Mouse (Mus musculus) megakaryocyte progenitor cell, adult 5-6 weeks (primary cell): Measurements from ENCODE around the gene Vmn1r34. TPM values are rescaled to one million over a fixed set of nuclear protein-coding genes. Genes with fewer than 3 reads are reported as not detected.
"Not testable (repeated sequence)": the region's sequence is repeated elsewhere in the genome, so short reads cannot be mapped to it uniquely, and the experiment has no call there.

Experiments used
- ATAC-seq: replicated peaks from 2 replicates; pipeline ENCODE4 v1.8.0; 2016; ENCODE audit warnings: mild to moderate bottlenecking, moderate TSS enrichment, inconsistent platforms; ENCODE audit not compliant: poor library complexity
- total RNA-seq, 2 experiments: library from RNA; stranded (forward) in 1 of 2; stranded (reverse) in 1 of 2; fragments of 157-497, 149-512 nt in 1 of 2; fragments of 200-1000 nt in 1 of 2; gene quantifications; 2 replicates each; pipeline versions ENCODE4 v1.2.3 to v1.2.4; 2015 to 2017

The Vmn1r34 gene
- total RNA-seq (2015) (not detected in 2 replicates), total RNA-seq (2017) (not detected in 2 replicates)

DNA sequence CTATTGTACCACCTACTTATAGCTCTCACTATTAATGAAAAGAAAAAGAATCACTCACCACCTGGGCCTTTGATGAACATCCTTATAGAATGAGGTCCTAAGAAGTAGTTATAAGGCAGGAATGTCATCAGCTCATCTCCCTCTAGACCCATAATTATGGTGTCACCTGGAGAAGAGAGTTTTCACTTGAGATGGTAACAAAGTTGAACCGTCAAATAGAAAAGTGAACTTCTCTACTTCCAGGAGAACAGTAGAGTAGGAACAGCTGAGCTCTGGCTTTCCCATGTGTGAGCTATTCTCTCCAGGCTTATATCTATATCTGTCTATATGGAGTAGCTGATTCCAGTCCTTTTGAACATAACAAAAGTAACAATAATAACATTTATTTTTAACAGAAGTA, at the start of gene Vmn1r34:
Gene Vmn1r34, minus strand, starts transcription at position 101 of the 400 bp plus-strand sequence.
- no peak for ATAC-seq

DNA sequence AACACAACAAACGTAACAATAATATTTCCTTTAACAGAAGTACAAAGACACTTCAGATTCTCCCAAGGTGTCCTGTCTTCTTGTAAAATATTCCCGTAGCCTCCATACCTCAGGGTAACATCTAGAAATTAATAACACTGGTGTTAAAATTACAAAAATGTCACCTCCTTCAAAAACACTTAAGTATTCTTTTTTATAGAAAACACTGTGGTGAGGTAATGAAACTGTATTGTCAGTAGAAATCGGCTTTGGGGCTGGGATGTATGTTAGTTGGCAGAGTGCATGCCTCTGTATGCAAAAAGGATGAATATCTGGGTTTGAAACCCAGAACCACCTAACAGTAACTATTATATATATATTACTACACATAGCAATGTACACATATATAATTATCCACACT, 42.1 kb upstream of the Vmn1r34 start, which contains the start of gene Vmn1r35:
Gene Vmn1r35, minus strand, starts transcription at position 101 of the 400 bp plus-strand sequence.
- no peak for ATAC-seq

DNA sequence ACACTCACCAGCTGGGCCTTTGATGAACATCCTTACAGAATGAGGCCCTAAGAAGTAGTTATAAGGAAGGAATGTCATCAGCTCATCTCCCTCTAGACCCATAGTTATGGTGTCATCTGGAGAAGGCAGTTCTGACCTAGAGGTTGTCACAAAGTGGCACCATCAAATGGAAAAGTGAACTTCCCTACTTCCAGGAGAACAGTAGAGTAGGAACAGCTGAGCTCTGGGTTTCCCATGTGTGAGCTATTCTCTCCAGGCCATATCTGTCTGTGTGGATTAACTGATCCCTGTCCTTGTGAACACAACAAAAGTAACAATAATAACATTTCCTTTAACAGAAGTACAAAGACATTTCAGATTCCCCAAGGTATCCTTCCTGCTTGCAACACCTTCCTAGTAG, 25.5 kb downstream of the Vmn1r34 start, which contains the start of gene Vmn1r33:
Gene Vmn1r33, minus strand, starts transcription at position 101 of the 400 bp plus-strand sequence.
- not testable (repeated sequence) for ATAC-seq

DNA sequence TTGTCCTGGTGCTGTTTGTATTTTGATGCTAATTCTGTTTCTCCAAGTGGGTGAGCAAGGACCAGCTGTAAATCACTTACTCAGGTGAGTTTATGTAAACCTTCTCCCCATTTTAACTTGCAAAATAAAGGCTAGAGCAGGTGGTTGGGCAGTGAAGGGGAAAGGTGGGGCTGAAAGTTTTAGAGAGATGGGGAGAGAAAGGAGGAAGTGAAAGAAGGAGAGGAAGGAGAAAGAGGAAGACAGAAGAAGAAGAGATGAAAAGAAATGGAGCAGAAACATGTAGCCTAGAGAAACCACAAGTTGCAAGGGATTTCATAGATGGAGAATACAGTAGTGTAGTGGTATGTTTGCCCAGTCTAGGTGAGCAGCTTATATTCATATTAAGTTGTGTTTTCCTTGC, 47.9 kb downstream of the Vmn1r34 start:
- ATAC-seq, result peak; percentile 44; the same call in 1 of the 2 replicates

Other genes with a start within 250 kb of the Vmn1r34 start
- gene Mad2l1, start 108.5 kb downstream of the Vmn1r34 start, total RNA-seq (2015), result 211 TPM in 2 replicates
- gene Mad2l1, start 108.5 kb downstream of the Vmn1r34 start, total RNA-seq (2017), result 125 and 137 TPM in 2 replicates
- not detected in 2 replicates for gene Vmn1r32, start 83.8 kb downstream of the Vmn1r34 start, total RNA-seq (2015)
- gene Vmn1r32, start 83.8 kb downstream of the Vmn1r34 start, total RNA-seq (2017), result not detected in 2 replicates
- not detected in 2 replicates for gene Vmn1r33, start 25.6 kb downstream of the Vmn1r34 start, total RNA-seq (2015)
- not detected in 2 replicates for gene Vmn1r33, start 25.6 kb downstream of the Vmn1r34 start, total RNA-seq (2017)
- not detected in 2 replicates for gene Vmn1r35, start 42.0 kb upstream of the Vmn1r34 start, total RNA-seq (2015)
- not detected in 2 replicates for gene Vmn1r35, start 42.0 kb upstream of the Vmn1r34 start, total RNA-seq (2017)
- not detected in 2 replicates for gene Vmn1r36, start 75.3 kb upstream of the Vmn1r34 start, total RNA-seq (2015)
- not detected in 2 replicates for gene Vmn1r36, start 75.3 kb upstream of the Vmn1r34 start, total RNA-seq (2017)
- gene Vmn1r37, start 85.5 kb upstream of the Vmn1r34 start, total RNA-seq (2015), result not detected in 2 replicates
- gene Vmn1r37, start 85.5 kb upstream of the Vmn1r34 start, total RNA-seq (2017), result not detected in 2 replicates
- not detected in 2 replicates for gene Vmn1r38, start 138.7 kb upstream of the Vmn1r34 start, total RNA-seq (2015)
- not detected in 2 replicates for gene Vmn1r38, start 138.7 kb upstream of the Vmn1r34 start, total RNA-seq (2017)
- gene Vmn1r39, start 166.7 kb upstream of the Vmn1r34 start, total RNA-seq (2015), result not detected in 2 replicates
- not detected in 2 replicates for gene Vmn1r39, start 166.7 kb upstream of the Vmn1r34 start, total RNA-seq (2017)